Mouse (Mus musculus) urinary bladder, postnatal 25 days (tissue): Measurements from ENCODE around the gene BC029722.
A peak's percentile ranks its signal among the peaks of the same experiment; 100 is the strongest.
"Not testable (repeated sequence)": the region's sequence is repeated elsewhere in the genome, so short reads cannot be mapped to it uniquely, and the experiment has no call there.

Experiments
- DNase-seq: peaks from one replicate; pipeline ENCODE4 v3.0.0; 2022; ENCODE audit warnings: low spot score

The BC029722 gene

GRCm38 (mm10) chr2:155819392-155819448, at the start of gene BC029722:
Gene BC029722 (minus strand): TSS chr2:155819426.
- DNase-seq: no peak

- DNase-seq: no peak
Measured at GRCm38 (mm10) chr2:155868320-155868719, 49.1 kb upstream of the BC029722 start.

- no peak for DNase-seq
Measured at GRCm38 (mm10) chr2:155863301-155863867, 44.2 kb upstream of the BC029722 start.

GRCm38 (mm10) chr2:155862573-155863300, 43.5 kb upstream of the BC029722 start:
- no peak for DNase-seq

- no peak for DNase-seq
Measured at GRCm38 (mm10) chr2:155861581-155861980, 42.4 kb upstream of the BC029722 start.

GRCm38 (mm10) chr2:155860102-155860501, 40.9 kb upstream of the BC029722 start:
- no peak for DNase-seq

- no peak for DNase-seq
Measured at GRCm38 (mm10) chr2:155852536-155852935, 33.3 kb upstream of the BC029722 start.

GRCm38 (mm10) chr2:155850120-155850519, 30.9 kb upstream of the BC029722 start:
- no peak for DNase-seq

GRCm38 (mm10) chr2:155849464-155849863, 30.2 kb upstream of the BC029722 start:
- DNase-seq: no peak

GRCm38 (mm10) chr2:155848291-155848690, 29.1 kb upstream of the BC029722 start:
- DNase-seq: peak; percentile 83

GRCm38 (mm10) chr2:155846930-155847329, 27.7 kb upstream of the BC029722 start:
- no peak for DNase-seq

- DNase-seq: no peak
Measured at GRCm38 (mm10) chr2:155838961-155839360, 19.7 kb upstream of the BC029722 start.

GRCm38 (mm10) chr2:155837961-155838360, 18.7 kb upstream of the BC029722 start:
- DNase-seq: no peak

GRCm38 (mm10) chr2:155834732-155835131, 15.5 kb upstream of the BC029722 start, which contains the start of gene Fam83c:
Gene Fam83c (minus strand): TSS chr2:155834854.
- DNase-seq: no peak

- not testable (repeated sequence) for DNase-seq
Measured at GRCm38 (mm10) chr2:155832087-155832486, 12.9 kb upstream of the BC029722 start.

GRCm38 (mm10) chr2:155831302-155831701, 12.1 kb upstream of the BC029722 start:
- DNase-seq: no peak

GRCm38 (mm10) chr2:155830841-155831240, 11.6 kb upstream of the BC029722 start:
- no peak for DNase-seq

- peak; percentile 77 for DNase-seq
Measured at GRCm38 (mm10) chr2:155826630-155827424, 7.6 kb upstream of the BC029722 start, which contains the start of gene Eif6. Gene Eif6 (minus strand): TSS chr2:155826925.

GRCm38 (mm10) chr2:155825904-155826629, 6.8 kb upstream of the BC029722 start:
- DNase-seq: peak; percentile 31

- DNase-seq: no peak
Measured at GRCm38 (mm10) chr2:155823722-155824121, 4.5 kb upstream of the BC029722 start.

GRCm38 (mm10) chr2:155820779-155821178, 1.6 kb upstream of the BC029722 start:
- no peak for DNase-seq

- no peak for DNase-seq
Measured at GRCm38 (mm10) chr2:155819449-155820251, 424 bp upstream of the BC029722 start.
